Mouse (Mus musculus) cerebellum, adult 2 months (tissue): ENCODE measurements around the gene Man1b1. TPM values are rescaled to one million over a fixed set of nuclear protein-coding genes. Genes with fewer than 3 reads are reported as not detected.

Experiments used
- DNase-seq, 2 experiments: peaks; one replicate each; pipeline ENCODE4 v3.0.0; 2021
- H3K27ac ChIP-seq: fragments of 200-500 bp; 2 replicates; pipeline ENCODE4 v1.5.1; 2012; ENCODE audit warnings: low read length, control low read depth, inconsistent platforms; ENCODE audit not compliant: insufficient read depth
- H3K27me3 ChIP-seq: fragments of 200-500 bp; 2 replicates; pipeline ENCODE4 v1.6.1; 2012; ENCODE audit warnings: inconsistent platforms, mild to moderate bottlenecking, low read length, moderate library complexity; ENCODE audit not compliant: control insufficient read depth, insufficient read depth
- H3K4me1 ChIP-seq: fragments of 200-500 bp; 2 replicates; pipeline ENCODE4 v1.6.1; 2011; ENCODE audit warnings: low read length; ENCODE audit not compliant: control insufficient read depth, insufficient read depth
- H3K4me3 ChIP-seq: fragments of 200-500 bp; replicated peaks from 2 replicates; pipeline ENCODE3; 2011; ENCODE audit warnings: mild to moderate bottlenecking, low read depth, low read length, control low read depth; ENCODE audit not compliant: insufficient read depth
- CTCF ChIP-seq: fragments of 200-500 bp; IDR thresholded peaks from 2 replicates; pipeline ENCODE4 v1.5.1; 2011; ENCODE audit warnings: low read depth, mild to moderate bottlenecking, control low read depth, low read length, moderate library complexity, borderline replicate concordance; ENCODE audit not compliant: insufficient read depth
- POLR2A ChIP-seq: fragments of 200-500 bp; IDR thresholded peaks from 2 replicates; pipeline ENCODE4 v1.6.1; 2011; ENCODE audit warnings: low read length, control low read depth, borderline replicate concordance; ENCODE audit not compliant: insufficient read depth
- WGBS: fragments of 180-500 bp; shearing (Covaris S2); methylation state at CpG from one replicate; pipeline ENCODE4 v1.1.7; 2018; 5-methylcytosine and 5-hydroxymethylcytosine counted together
- polyA plus RNA-seq: library from polyadenylated mRNA; depleted of rRNA; stranded (reverse); fragments of >200 nt; gene quantifications from 2 replicates; pipeline ENCODE4 v1.2.3, GENCODE M21; 2012

The Man1b1 gene
- polyA plus RNA-seq, 1 experiment, result 34.1 TPM

DNA sequence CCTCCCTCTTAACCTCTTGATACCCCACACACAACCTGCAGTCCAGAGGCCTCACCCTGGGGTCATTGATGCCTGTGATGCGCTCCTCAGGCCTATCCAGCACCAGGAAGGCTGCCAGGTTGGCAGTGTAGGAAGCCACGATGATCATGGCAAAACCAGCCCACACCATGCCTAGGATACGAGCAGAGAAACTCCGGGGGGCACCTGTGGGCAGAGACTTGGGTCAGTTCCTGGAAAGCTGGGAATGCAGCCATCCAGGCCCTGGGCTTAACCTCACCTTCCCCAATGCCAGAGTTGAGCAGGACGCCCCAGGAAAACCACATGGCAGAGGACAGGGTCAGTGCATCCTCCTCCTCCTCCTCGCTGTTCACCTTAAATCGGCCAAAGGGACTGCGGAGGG lies 35.0 kb upstream of the Man1b1 start:
- no peak overlapping the region for H3K4me3 ChIP-seq
- TF ChIP-seq POLR2A (no peak), CTCF (no peak)
- no peak overlapping the region; the same call in 1 of the 2 replicates for H3K27ac ChIP-seq
- DNase-seq, result peak; percentile 54 to 56
- H3K27me3 ChIP-seq, result no peaks in the 10 kb centered on the region
- 13% methylated on average over 8 of the region's 8 CpGs for WGBS
- peaks cover 34% of the 10 kb centered on the region for H3K4me1 ChIP-seq

GRCm38 (mm10) chr2:25298046-25298445 lies 34.1 kb upstream of the Man1b1 start:
- TF ChIP-seq POLR2A (no peak), CTCF (no peak)
- 14% methylated on average over 10 of the region's 10 CpGs for WGBS

GRCm38 (mm10) chr2:25303452-25303851 lies 28.7 kb upstream of the Man1b1 start:
- Histone ChIP-seq H3K27me3 (no peaks in the 10 kb centered on the region), H3K4me3 (no peak overlapping the region), H3K27ac (peak overlapping the region; percentile 70), H3K4me1 (peaks cover 31% of the 10 kb centered on the region)
- TF ChIP-seq POLR2A (no peak), CTCF (no peak)
- 20% methylated on average over 3 of the region's 3 CpGs for WGBS
- peak in 1 of 2 experiments; percentile 34 for DNase-seq

More at GRCm38 (mm10) chr2:25298046-25298445, 34.1 kb upstream of the Man1b1 start:
- no peaks in the 10 kb centered on the region for H3K27me3 ChIP-seq
- H3K4me1 ChIP-seq, result peaks cover 30% of the 10 kb centered on the region
- no peak overlapping the region for H3K4me3 ChIP-seq
- H3K27ac ChIP-seq, result no peak overlapping the region; the same call in 1 of the 2 replicates
- DNase-seq, result peak; percentile 68 to 79

DNA sequence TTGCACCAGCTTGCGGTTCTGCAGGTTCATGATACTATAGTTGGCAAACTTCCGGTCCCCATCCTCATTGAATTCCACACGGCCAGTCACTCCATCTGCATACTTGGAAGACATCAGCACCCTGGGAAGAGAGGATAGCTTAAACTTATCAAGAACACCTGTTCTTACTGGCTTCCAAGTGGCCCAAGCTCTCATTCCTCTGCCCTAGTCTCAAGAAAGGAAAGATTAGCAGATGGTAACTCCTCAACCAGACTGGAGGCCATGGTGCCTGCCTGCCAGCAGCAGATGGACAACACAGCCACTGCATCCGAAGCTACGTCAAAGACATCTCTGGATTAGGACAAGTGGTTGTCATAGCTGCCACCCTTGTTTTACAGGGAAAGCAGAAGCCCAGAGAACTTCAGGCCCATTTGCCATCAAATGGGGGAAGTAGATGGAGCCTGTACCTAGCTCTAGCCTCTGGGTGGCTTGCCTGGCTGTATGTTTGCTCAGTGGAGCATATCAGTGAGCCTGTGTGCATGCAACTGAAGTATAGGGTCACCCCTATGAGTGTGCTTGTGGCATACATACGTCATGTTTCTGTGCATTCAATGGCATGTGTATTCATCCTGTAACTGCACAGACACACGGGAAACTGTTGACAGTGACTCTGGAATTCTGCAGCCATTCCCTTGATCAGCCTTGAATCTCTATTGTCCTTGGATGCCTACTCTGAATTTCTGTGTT lies 28.0 kb upstream of the Man1b1 start:
- Histone ChIP-seq H3K4me1 (peaks cover 32% of the 10 kb centered on the region), H3K27ac (peak overlapping the region; percentile 36), H3K4me3 (no peak overlapping the region), H3K27me3 (no peaks in the 10 kb centered on the region)
- TF ChIP-seq POLR2A (peak; percentile 18; the same call in 1 of the 2 replicates), CTCF (no peak)
- 16% methylated on average over 7 of the region's 7 CpGs for WGBS
- peak; percentile 83 to 91 for DNase-seq

DNA sequence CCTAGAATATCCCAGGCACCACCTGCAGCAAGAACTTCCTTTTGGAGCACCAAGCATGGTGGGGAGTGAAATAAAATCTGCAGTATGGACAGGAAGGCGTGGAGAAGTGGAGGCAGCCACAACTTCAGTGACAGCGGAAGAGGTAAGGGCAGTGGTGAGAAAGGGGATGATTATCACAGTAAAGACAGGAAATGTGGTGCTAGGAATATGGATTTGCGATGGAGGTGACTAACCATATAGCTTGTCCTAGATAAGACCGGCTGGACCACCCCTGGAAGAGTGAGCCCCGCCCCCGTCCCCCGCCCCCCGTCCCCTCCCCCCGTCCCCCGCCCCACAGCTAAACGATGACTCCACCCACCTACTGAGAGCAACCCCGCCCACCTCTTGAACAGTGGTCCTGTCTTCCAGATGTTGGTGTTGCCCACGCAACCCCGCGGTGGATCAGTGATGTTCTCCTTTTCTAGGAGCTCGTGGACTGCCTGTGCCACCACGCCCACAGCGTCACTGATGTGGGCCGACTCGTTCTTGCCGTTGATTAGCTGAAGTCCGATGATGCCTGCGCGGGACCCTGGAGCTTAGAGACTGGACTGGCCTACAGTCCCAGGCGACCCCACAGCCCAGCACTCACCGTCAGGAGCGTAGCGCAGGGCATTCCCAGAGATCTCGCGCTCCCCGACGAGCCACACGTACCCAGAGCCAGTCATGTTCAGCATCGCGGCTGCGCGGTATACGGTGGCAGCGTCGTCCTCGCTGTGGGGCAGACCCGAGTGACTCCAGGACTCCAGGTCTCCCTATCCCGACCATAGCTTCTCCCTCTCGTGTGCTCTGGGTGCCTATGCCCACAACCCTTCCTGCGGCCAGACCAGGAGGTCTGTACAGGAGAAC lies 27.2 kb upstream of the Man1b1 start:
- Histone ChIP-seq H3K27ac (peak overlapping the region; percentile 36), H3K27me3 (no peaks in the 10 kb centered on the region), H3K4me1 (peaks cover 32% of the 10 kb centered on the region), H3K4me3 (no peak overlapping the region)
- peak in 1 of 2 experiments; percentile 58 for DNase-seq
- 13% methylated on average over 45 of the region's 45 CpGs for WGBS
- TF ChIP-seq CTCF, result no peak
- TF ChIP-seq POLR2A, result 0 out of 2 replicates have a peak, but pooled peaks have one; percentile 18

- no peaks in the 10 kb centered on the region for H3K27me3 ChIP-seq
- no peak overlapping the region for H3K4me3 ChIP-seq
- peaks cover 38% of the 10 kb centered on the region for H3K4me1 ChIP-seq
- 45% methylated on average over 14 of the region's 14 CpGs for WGBS
- peak overlapping the region; percentile 33; the same call in 1 of the 2 replicates for H3K27ac ChIP-seq
- no peak for TF ChIP-seq POLR2A
- no peak for TF ChIP-seq CTCF
- peak; percentile 27 to 39 for DNase-seq
Measured at GRCm38 (mm10) chr2:25305587-25306359, 26.4 kb upstream of the Man1b1 start.

- DNase-seq, result peak; percentile 69
- TF ChIP-seq POLR2A, result no peak
- no peak for TF ChIP-seq CTCF
- peaks cover 48% of the 10 kb centered on the region for H3K4me1 ChIP-seq
- peak overlapping the region; percentile 63 for H3K27ac ChIP-seq
- H3K4me3 ChIP-seq, result no peak overlapping the region
- H3K27me3 ChIP-seq, result no peaks in the 10 kb centered on the region
- 10% methylated on average over 10 of the region's 10 CpGs for WGBS
Measured at GRCm38 (mm10) chr2:25310180-25310579, 22.0 kb upstream of the Man1b1 start.
